Mouse (Mus musculus) splenic B cell, adult 2 months (primary cell): ENCODE measurements around the gene Nhlh1.

ENCODE experiments used
- DNase-seq: peaks from one replicate; pipeline ENCODE4 v3.0.0-alpha.2; 2011; ENCODE audit warnings: low read depth, low spot score
- H3K27me3 ChIP-seq: 2 replicates; pipeline ENCODE4 v1.6.1; 2012; ENCODE audit warnings: mild to moderate bottlenecking, low read length, moderate library complexity, mixed read lengths; ENCODE audit not compliant: control insufficient read depth, poor library complexity, insufficient read depth, severe bottlenecking
- H3K36me3 ChIP-seq: 2 replicates; pipeline ENCODE4 v1.6.1; 2012; ENCODE audit warnings: mild to moderate bottlenecking, low read length, moderate library complexity, mixed read lengths; ENCODE audit not compliant: control insufficient read depth, poor library complexity, insufficient read depth, severe bottlenecking

The Nhlh1 gene

GRCm38 (mm10) chr1:172057491-172057921 is at the start of gene Nhlh1:
Gene Nhlh1, minus strand, starts transcription at chr1:172057573.
- DNase-seq, result no peak
- Histone ChIP-seq H3K36me3 (no peaks in the 10 kb centered on the region), H3K27me3 (0 out of 2 replicates have a peak, but pooled peaks cover 2% of the 10 kb centered on the region)

- DNase-seq, result no peak
- Histone ChIP-seq H3K27me3 (no peaks in the 10 kb centered on the region), H3K36me3 (peaks cover 26% of the 10 kb centered on the region)
Observed at GRCm38 (mm10) chr1:172105101-172105500, 47.7 kb upstream of the Nhlh1 start.

- no peak for DNase-seq
- H3K36me3 ChIP-seq, result peaks cover 22% of the 10 kb centered on the region
- no peaks in the 10 kb centered on the region for H3K27me3 ChIP-seq
Observed at GRCm38 (mm10) chr1:172103619-172104018, 46.2 kb upstream of the Nhlh1 start.

DNA sequence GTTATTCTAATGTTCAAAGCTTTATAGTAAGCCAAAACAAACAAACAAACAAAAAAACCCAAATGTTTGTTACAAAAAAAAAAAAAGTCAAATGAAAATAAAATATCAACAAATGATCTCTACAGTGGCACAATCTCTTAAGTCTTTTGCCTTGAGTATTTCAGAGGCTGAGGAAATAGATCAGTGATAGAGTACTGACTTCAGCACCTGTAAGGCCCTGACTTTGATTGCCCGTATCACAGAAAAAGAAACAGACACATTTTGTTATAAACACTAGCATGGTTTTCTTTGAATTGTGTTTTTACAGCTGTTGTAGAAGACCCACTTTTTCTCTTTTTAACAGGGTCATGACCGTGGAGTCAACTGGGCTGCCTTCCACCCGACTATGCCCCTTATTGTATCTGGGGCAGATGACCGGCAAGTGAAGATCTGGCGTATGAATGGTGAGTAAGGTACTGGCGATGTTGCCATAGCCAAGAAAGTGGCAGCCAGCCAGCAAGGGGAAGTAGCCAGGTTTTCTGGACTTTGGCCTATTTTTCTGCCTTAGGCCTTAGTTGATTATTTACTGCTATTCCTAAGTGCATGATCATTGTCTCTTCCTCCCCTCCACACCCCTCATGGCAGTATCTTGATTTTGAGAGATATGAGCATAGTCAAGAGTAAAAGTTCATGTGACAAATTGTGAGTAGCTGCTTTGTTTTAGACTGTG is 42.1 kb upstream of the Nhlh1 start:
- no peaks in the 10 kb centered on the region for H3K27me3 ChIP-seq
- no peak for DNase-seq
- H3K36me3 ChIP-seq, result peaks cover 21% of the 10 kb centered on the region

GRCm38 (mm10) chr1:172095202-172095601 is 37.8 kb upstream of the Nhlh1 start:
- H3K27me3 ChIP-seq, result no peaks in the 10 kb centered on the region
- DNase-seq, result no peak

DNA sequence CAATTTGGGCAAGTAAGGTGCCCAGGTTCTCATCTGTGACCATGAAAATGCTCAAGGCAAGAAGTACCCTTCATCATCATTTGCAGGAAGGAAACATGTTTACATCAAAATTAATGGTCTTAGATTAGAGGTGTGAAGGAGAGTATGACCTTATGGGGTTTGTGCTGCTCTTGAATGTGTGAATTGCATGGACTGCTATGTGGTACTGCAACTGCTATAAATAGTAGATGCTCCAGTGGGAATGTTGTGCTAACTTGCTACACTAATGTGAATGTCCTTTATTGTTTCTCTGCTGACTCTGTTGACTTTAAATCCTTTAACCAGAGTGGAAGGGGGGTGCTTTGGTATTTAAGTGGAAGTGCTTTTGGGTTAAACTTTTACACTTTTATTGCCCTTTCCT is 36.9 kb upstream of the Nhlh1 start:
- Histone ChIP-seq H3K27me3 (no peaks in the 10 kb centered on the region), H3K36me3 (peaks cover 17% of the 10 kb centered on the region)
- no peak for DNase-seq

More at GRCm38 (mm10) chr1:172095202-172095601, 37.8 kb upstream of the Nhlh1 start:
- H3K36me3 ChIP-seq, result peaks cover 17% of the 10 kb centered on the region

GRCm38 (mm10) chr1:172093522-172093921 is 36.1 kb upstream of the Nhlh1 start:
- no peaks in the 10 kb centered on the region for H3K27me3 ChIP-seq
- DNase-seq, result no peak
- H3K36me3 ChIP-seq, result peaks cover 16% of the 10 kb centered on the region

DNA sequence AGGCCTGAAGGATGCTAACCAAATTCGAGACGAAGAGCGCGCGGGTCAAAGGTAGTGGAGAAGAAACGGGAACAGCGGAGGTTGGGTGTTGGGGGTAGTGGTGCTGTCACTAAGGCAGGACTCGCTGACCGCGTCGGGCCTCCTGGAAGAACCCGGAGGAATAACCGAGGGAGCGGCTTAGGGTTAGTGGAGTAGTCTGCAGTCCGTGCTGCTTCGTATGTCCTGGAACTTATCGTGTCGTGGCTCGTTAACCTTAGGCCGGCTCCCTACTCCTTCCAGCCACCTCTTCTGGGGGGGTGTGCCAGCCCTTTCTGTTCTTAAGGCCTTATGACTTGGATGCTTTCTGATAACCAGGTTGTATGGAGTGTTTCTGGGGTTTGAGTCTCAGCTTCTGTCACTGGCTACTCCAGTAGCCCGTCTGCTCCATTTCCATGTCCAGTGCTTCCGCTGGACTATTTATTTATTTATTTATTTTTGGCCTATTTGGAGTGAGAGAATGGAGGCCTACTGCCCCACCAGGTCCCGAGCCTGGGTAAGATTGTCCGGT is 25.6 kb upstream of the Nhlh1 start:
- Histone ChIP-seq H3K27me3 (no peaks in the 10 kb centered on the region), H3K36me3 (peaks cover 9% of the 10 kb centered on the region)
- DNase-seq, result no peak

DNA sequence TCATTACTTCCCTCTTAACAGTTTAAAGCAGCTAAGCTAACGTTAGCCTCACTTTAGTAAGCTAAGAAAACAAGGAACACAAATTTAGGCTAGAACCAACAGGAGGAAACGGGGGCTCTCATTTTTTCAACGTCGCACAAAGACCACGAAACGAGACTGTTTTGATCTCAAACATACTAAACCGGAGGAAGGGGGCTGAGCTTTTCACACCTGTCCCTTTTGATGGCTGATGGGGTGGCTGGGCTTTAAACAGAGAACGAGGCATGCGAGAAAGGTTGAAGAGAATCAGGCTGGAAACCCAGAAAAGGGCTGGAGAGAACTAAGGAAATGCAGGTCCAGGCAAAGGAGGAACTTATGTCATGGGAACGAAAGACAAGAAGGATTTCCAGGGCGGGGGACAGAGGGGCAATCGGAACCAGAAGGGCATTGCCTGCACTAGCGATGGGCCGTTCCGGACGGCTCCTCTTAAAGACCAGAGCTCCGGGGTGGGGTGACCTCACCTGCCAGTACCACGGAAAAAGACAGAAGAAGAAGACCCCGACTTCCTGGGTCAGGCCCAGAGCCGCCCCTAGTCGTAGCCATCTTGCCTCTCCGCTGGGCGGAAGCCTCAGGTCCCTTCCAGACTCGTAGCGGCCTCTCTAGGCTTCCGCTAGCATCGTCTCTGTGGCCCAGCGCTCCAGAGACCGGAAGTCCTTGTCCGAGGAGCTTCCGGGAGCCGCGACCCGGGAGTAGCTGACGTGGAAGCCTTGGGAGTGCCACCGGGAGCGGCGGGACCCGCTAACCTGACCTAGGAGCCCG is 24.9 kb upstream of the Nhlh1 start, which contains the start of the genes Copa and Ncstn:
Gene Copa (plus strand): TSS at position 429 of the 798 bp plus-strand sequence.
Gene Ncstn (minus strand): TSS at position 695 of the 798 bp plus-strand sequence.
- peaks cover 10% of the 10 kb centered on the region for H3K36me3 ChIP-seq
- H3K27me3 ChIP-seq, result no peaks in the 10 kb centered on the region
- peak; percentile 92 for DNase-seq

DNA sequence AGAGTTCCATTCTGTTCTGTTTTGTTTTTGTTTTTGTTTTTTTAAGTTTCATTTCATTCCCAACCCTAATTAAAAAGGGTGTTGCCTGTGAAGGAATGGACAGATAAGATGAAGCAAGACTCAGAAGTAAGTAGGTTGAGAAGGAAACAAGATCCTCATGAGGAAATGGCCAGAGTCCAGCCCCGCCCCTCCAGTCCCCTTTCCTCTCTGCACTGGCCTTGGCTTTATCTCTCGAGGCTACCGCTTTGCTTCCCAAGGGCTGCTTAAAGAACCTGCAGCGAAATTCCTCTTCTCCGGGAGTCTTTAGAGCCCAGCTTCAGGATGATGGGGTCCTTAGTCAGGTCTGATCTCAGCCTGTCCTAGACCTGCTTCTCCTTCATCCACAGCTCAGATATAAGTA is 20.6 kb upstream of the Nhlh1 start:
- peaks cover 17% of the 10 kb centered on the region for H3K36me3 ChIP-seq
- no peak for DNase-seq

GRCm38 (mm10) chr1:172072604-172073003 is 15.2 kb upstream of the Nhlh1 start:
- no peak for DNase-seq
- Histone ChIP-seq H3K36me3 (peaks cover 24% of the 10 kb centered on the region), H3K27me3 (no peaks in the 10 kb centered on the region)

More for the DNA sequence above, 20.6 kb upstream of the Nhlh1 start:
- no peaks in the 10 kb centered on the region for H3K27me3 ChIP-seq

GRCm38 (mm10) chr1:172071556-172071955 is 14.2 kb upstream of the Nhlh1 start:
- no peak for DNase-seq
- peaks cover 26% of the 10 kb centered on the region for H3K36me3 ChIP-seq
- no peaks in the 10 kb centered on the region for H3K27me3 ChIP-seq

DNA sequence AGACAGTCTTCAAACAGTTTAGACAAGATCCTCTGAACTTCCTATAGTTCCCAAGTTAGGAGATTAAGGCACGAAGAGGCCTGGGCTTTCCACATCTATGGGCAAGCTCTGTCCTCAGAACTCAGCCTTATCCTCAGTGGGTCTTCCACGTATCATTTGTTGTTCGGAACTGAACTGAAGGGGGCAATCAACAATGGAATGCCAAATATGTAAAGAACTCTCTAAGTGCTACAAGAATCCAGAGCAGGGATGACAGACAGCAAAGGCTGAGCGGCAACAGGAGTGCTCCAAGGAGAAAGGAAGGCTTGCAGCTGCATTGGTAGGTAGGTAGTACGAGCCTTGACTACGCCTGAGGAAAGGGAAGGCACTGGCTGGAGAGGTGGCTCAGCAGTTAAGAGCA is 12.9 kb upstream of the Nhlh1 start:
- H3K27me3 ChIP-seq, result no peaks in the 10 kb centered on the region
- H3K36me3 ChIP-seq, result peaks cover 30% of the 10 kb centered on the region
- DNase-seq, result no peak

DNA sequence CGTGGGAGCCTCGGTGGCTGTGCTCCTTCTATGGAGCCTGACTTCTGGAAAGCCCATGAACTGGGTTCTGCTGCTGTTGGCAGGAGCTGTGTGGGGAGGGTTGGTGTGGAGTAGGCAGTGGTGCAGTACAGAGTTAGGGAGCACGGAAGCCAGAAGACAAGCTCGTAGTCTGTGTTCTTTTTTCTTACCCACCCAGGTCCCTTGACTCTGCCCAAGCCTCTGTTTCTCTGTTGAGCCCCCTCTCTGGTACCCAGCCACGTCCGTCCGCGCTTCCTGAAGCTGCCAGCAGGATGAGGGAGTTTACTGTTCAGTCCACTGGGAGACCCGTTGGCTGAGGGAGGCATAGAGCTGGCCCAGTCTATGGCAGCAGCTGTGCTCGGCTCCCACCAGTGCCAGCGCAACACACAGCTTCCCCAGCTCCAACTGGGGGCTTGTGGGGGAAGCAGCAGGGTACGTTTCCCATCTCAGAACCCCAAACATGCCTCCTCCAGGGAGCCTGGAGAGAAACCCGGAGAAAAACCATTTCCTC is 7.3 kb upstream of the Nhlh1 start:
- peaks cover 18% of the 10 kb centered on the region for H3K36me3 ChIP-seq
- no peaks in the 10 kb centered on the region for H3K27me3 ChIP-seq
- no peak for DNase-seq
